Mouse (Mus musculus) forelimb bud, embryonic 11.5 days (tissue): ENCODE measurements around the gene Prdx2.
A peak's percentile ranks its signal among the peaks of the same experiment; 100 is the strongest.

ENCODE experiments used
- DNase-seq: peaks from one replicate; pipeline ENCODE4 v3.0.0-alpha.2; 2012; ENCODE audit warnings: low read depth, low spot score

Gene Prdx2

DNA sequence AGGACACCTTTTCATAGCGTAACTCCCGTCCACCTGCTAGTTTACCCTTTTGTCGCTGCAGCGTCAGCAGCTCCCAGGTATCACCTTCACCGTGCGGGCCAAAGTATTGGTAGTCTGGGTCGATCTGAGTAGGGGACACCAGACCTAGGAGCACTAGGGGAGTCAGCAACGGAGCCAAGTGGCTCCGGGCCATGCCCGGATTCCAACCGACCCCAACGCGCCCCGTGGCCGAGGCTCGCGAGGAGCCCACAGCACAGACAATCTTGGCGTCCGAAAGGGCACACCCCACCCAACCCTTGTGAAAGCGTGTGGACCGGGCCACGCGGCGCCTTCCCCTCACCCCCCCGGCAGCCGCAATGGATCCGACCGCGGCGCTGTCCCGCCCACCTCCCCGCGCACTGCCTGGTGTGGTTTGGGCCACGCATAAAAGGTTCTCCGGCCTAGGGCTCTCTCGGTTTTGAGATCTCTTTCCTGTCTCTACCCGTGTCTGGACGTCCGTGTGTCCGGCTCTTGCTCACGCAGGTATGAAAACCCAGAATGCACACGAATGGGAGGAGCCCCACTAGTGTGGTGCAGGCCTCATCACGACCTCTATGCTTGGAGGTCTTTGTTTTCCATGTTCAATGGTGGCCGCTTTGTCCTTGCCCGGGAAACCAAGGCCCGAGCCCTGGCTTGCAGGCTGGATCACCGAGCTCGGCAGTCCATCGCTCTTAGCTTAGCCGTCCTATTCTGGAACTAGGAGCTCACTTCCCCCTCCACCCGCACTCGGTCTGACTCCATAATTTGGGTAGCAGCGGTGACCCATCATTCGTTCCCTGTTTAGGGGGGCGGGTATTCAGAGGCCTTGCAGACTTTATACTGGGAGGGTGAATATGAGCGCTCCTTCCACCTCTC lies at the start of gene Prdx2, which contains the start of the genes Gm49661 and Rnaseh2a:
Prdx2 (plus strand) TSS at position 347 of the 894 bp plus-strand sequence.
Gm49661 (minus strand) TSS at position 193 of the 894 bp plus-strand sequence.
Rnaseh2a (minus strand) TSS at position 527 of the 894 bp plus-strand sequence.
- DNase-seq, result no peak

DNA sequence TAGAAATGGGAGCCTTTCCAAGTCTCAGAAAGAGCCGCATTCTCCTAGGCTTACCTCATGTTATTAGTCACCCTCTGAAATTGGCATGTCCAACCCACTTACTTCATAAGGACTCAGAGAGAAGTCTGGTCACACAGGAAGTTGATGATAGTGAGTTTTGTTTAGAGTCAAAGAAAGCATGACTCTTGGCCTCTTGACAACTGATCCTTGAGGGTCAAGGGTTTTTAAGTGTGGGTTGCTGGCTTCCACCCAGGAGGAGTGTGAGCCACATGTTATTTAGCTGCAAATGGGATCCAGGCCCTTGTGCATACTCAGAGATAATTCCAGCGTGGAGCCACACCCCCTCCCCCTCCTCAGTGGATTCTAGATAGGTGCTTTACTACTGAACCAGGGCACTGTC lies 47.8 kb upstream of the Prdx2 start:
- no peak for DNase-seq

DNA sequence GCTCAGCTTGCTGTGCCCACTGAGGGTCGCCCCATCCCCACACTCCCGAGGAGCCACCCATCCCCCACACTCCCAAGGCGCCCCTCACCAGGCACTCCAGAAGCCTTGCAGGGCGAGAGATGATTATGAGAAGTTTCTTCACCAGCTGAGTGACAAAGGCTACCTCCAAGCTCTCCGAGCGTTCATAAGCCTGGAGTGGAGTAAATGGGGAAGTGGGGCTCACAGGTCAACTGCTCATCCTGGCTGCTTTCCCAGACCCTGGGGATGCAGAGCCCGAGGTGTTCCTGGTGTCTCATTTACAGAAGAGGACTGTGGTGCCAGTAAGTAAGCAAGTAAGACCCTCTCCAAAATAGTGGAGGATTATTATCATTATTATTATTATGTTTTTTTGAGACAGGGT lies 43.8 kb upstream of the Prdx2 start:
- DNase-seq, result no peak

DNA sequence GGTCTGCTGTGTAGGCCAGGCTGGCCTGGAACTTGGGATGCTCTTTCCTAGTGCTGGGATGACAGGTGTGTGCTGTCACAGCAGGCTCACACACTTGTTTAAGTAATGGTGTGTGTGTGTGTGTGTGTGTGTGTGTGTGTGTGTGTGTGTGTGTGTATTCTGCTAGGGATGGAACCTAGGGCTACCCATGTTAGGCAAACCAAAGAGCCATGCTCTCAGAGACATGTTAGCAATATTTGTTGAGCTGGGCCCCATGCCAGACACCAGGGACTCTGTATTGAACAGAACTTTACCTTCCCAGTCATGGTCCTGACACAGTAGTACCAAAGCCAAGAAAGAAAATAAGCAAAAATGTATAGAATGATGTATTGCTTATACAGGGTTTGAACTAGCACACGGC lies 41.9 kb upstream of the Prdx2 start:
- no peak for DNase-seq

DNA sequence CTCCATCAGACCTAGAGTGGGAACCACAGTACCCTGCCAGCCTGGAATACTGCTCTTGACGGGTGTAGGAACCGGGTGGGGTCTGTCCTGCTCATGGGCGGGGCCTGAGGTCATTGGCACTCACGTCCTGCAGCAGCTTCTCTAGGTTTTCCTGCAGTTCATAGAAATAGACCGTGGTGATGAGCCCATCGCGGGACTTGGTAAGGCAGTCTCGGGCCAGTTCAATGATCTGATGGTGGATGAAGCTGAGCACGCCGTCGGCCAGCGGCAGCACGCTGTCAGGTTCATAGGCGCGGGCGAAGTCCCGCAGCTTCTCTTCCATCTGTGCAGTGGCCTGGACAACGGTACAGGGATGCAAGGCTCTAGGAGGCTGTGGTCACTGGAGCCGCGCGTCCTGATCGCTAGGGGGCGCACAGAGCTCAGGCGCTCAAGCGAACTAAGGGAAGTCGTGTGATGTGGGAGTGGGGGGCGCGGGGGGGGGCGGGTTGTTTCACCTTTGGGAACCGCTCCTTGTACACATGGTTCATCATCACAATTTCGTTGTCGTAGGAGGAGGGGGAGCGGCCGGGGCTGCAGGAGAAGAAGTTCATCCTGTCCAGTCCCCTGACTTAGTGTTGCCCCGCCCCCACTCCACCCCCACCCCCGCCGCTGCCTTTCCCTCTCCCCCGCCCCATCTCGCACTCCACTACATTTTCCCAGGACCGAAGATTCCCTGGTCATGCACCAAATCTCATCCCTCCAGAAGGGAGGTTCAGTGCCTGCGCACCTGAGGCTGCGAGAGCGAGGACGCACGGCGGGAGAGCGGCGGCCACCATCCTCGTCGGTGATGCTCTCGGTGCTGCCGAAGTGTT lies 40.7 kb upstream of the Prdx2 start:
- peak; percentile 61 for DNase-seq

DNA sequence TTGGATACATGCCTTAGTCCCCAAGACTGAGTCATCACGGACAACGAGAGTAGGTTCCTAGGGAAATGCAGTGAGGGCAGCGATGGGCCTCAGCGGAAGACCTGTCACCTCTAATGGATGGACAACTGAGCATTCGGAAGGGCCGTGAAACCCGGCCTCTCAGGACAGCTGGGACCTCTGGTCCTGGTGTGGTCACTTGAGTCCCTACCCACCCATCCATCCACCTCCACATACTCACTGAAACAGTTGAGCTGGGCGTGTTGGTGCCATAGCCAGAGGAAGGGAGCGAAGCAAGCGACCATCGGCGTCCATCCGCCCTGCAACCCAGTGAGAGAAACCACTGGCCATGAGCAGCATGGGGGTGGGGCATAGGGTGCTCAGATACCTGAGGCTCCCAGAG lies 38.8 kb upstream of the Prdx2 start:
- DNase-seq, result no peak

DNA sequence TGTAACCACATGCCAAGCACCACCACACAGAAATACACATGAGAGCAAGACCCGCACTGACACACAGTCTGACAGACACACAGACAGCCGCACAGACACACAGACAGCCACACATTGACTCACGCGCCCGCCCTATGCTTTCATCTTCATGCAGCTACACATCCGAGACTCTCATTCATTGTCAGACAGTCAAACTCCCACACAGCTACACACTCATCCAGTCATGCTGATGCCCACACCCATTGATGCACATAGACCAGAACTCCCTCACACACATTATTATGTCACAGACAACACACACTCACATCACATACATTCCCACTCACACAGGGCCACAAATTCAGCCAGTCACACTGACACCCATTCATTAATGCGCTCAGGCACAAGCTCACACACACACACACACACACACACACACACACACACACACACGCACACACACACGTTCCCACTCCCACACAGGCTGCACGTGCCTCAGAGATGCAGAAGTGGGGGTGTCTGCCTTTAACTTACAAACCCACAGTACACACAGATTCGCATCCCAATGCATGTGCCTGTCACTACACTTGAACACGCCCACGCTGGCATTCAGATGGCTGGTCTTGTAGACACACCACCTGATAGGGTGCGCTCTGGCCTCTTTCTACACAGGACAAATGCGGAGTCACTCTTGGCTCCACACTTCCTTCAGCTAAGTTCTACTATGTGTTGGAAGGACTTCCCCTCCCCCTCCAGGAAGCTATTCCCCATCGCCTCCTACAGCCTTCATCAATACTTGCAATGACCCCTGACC lies 35.4 kb upstream of the Prdx2 start:
- no peak for DNase-seq

DNA sequence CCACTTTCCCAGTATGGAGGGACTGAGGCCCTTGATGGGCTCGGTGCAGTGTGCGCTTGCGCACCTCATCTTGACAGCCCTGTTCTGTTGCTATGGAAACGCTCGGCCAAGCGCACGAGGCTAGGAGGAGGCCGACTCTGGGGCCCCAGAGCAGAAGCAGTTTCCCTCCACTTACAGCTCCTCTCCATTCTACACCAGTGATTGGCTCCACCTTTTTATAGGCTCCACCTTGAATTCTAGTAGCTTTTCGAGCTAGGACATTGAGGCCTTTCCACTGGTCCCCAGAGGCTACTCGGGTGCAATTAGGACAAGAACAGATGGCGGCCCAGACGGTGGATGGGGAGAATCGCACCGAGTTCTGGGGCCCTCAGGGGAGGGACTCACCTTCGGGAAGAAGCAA lies 34.5 kb upstream of the Prdx2 start:
- peak; percentile 76 for DNase-seq

DNA sequence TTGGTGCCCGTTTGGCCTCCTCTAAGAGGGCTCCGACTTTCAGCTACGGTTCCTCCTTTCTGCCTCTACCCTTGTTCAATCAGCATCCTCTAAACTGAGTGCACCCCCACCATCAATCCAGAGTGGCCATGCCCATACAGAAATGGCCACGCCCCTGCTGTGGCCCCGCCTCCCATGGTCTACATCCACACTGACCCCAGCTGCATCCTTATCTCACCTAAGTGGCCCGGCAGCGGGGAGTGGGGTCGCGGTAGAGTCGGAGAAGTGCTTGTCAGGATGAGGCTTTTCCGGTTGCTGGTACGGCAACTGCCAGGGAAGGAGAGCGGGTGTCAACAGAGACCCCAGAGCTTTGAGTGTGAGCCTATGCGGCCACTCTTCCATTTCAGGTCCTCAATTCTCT lies 33.9 kb upstream of the Prdx2 start:
- DNase-seq, result no peak

DNA sequence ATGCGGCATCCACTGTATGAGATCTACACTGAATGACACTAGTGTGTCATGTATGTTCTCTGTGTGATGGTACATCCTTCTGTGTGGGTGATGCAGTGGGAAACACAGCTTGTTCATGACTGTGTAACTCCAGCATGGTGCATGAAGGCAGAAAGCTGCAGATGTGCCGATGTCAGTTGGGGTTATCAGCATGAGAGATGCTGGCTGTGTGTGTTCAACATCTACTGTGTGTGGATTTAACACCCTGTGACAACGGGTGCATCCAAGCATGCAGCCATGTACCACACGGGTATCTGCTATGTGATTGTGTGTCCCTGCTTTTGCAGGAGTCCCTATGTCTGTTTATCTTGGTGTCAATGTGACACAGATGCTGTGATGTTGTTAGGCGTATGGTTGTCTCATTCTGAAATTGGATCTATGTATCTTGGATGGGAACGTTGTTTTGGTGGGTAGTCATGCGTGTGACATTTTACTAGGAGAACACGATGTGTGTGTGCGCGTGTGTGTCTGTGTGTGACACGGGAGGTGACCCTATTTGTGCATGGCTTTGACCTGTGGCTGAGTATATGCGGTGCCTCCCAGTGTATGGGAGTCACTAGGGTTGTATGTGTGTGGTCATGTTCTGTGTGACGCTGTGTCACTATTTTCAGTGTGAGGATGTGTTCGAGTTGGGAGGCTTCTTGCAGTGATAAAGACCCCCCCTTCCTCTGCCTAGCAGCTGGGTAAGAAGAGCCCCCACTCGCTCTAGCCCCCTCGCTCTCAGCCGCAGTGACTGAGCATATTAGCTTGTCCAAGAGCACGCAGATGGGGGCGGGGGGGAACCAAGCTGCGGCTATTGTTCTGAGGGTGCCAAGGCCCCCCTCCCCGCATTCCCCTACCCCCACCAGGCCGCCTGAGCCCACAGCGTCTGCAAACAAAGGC lies 33.1 kb upstream of the Prdx2 start:
- DNase-seq, result no peak

DNA sequence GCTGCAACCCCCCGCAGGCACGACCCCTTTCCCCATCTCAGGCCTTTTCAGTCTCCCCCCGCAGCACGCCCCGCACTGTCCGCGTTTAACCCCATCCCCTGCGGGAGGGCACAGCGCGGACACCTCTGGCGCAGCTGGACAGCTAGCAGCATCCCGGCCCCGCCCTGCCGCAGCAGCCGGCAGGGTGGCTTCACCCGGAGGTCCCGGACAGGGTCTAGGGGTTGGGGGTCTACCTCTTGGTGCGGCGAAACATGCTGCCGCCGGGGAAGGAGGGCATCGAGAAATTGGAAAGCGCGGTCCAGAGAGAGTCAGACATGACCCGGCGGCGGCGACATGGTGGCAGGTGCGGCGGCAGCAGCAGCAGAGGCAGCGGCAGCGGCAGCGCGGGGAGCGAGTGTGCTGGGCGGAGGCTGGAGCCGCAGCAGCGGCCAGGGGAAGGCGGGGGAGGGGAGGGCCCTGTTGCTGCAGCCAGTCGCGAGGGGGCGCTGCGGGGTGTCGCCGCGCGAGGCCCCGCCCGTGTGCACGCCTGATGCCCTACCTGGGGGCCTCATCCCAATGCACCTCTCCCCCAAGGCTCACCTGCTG lies 32.3 kb upstream of the Prdx2 start, which contains the start of gene Mast1:
Mast1 (minus strand) TSS at position 398 of the 585 bp plus-strand sequence.
- DNase-seq, result no peak

DNA sequence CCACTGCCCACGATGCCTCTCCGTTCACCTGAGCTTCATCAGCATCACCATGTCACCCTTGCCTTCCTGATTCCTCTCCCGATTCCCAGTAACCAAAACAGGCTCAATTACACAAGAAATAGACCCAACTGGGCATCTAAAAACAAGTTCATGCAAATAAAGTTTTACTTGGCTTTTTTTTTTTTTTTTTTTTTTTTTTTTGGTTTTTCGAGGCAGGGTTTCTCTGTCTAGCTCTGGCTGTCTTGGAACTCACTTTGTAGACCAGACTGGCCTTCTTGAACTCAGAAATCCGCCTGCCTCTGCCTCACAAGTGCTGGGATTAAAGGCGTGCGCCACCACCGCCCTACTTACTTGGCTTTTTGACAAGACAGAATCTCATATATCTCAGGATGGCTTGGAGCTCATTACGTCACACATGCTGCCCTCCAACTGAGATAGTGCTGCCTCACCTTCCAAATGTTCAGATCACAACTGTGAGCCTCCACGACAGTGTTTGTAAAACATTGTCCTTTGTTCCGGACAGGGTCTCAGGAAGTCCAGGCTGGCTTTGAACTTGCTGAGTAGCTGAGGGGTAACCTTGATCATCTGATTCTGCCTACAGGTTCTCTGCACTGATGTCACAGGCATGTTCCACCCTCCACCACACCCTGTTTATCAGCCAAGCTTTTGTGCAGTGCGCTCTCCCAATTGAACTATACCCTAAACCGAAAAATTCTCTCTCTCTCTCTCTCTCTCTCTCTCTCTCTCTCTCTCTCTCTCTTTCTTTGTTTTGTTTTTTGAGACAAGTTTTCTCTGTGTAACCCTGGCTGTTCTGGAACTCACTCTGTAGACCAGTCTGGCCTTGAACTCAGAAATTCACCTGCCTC lies 31.5 kb upstream of the Prdx2 start:
- DNase-seq, result no peak

DNA sequence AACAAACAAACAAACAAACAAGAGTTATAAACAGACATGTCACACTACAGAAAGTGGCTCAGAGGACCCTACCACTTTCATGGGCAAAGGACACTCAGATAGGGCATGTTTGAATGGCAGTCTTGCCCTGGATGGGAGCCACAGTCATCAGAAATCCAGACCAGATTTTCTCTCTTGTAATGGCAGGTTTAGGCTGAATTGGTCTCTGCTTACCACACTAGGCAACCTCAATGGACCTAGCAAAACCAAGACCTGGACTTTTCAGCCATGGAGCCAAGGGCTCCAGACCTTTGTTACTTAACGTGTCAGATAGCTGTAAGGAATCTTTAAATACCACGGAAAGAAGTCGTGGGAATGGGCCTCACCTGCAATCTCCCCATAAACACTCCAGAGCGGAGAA lies 25.7 kb upstream of the Prdx2 start:
- no peak for DNase-seq

DNA sequence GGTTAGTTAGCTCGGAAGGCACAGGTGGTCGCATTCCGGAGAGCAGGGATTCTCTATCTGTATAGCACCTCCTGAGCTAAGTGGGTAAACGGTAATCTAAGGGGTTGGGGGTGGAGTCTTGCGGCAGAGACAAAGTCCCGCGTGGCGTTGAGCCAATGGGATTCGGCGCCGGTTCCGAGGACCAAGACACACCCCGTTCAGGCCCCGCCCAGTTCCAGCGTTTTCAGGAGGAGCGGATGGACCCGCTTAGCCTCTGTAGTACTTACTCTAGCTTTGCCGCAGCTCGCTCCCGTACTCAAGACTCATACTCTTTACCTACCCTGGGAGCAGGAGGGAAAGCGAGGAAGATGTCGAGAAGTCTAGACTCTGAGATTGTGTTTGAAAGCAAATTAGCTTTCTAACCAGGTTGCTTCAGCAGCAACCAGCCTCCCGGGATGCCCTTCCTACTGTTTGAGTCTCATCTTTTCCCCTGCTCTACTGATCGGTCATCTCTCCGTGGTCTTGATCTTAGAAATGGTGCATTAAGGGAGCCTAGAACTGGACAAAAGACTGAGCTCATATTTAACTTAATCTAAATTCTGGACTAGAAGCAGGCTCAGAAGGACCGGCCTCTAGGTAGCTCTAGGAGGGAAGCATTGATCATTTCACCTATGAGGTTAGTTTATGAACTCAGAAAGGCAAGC lies 24.8 kb upstream of the Prdx2 start:
- DNase-seq, result no peak

DNA sequence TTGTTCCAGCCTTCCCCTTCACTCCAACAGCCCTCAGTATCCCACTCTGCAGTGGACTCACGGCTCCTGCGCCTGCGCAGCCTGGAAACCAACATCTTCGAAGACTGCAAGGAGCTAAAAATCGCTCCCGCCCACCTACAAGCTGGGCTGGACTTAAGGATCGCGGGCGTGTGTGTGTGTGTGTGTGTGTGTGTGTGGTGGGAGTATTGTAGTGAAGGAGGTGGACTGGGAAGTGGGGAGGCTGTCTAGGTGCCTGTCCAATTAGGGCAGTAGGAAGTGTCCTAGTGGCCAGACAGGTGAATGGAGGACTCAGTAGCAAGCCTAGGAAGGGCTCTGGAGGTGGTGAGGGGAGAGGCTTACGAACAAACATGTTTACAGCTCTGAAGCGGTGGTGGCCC lies 24.2 kb upstream of the Prdx2 start:
- DNase-seq, result no peak

DNA sequence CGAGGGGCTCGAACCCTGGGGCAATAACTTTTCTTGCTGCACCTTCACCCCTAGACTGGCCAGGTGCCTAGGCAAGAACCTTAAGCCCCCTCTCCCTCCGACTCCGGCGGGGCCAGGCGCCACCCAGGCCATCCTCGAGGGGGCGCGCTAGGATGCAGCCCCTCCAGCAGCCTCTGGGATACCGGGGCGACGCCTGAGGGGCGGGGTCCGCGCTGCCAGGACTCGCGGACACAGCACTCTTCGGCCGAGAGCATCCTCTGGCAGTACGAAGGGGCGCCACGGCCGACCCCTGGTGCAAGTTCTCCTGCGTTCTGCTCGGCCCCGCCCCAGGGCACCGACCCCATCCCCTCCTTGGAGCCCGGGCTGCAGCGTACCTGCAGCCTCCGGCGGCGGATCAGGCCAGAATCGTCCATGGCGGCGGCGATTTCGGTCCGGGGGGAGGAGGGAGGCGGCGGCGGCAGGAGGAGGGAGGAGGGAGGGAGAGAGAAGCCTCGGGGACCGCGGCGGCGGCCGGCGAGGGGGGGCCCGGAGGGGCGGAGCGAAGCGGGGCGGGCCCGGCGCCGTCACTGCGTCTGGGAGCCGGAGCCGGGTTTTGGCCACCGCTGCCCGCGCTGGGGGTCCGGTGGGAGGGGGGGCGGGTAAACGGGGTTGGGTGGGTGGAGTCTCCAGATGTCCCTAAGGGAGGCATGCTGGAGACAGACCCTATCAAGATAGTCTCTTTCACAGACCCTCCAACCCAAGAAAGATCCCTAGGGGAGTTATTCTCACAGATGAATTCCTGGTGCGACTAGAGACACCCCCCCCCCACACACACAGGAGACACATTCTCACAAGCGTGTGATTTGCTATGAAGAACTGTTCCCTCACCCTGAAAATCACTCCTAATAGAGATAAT lies 23.5 kb upstream of the Prdx2 start:
- no peak for DNase-seq

DNA sequence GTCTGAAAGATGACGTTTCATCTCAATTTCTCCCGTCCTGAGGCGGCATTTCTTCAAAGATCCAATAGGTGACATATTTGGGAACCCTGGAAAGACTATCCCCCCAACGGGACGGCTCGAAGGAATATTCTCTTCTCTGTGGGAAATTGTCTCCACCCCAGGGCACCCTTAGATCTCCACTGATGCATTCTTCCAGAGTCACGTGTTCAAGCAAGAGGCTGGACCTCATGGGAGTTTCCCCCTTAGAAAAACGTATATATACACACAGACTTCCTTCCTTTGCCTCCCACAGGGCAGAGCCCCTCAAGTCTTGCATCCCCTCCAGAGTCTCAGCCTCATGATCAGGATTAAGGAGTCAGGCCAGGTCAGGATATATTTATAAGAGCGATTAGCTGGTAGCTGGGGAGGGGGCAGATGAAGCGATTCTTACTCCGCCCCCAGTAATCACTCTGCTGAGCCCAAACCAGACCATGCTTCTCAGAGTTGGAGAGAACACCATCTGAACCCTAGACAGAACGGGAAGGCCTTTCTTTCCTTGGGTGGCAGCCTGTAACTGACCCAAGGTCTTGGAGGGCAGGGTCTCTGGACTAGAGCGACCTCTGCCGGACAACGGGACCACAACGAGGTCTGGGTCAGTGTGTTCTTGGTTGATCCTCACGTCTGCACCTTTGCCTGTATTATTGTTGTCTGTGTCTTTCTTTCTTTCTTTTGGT lies 22.7 kb upstream of the Prdx2 start, which contains the start of gene Rtbdn:
Rtbdn (plus strand) TSS at position 464 of the 713 bp plus-strand sequence.
- no peak for DNase-seq
